Mouse (Mus musculus) limb, embryonic 15.5 days (tissue): ENCODE results near the gene Slc6a11. TPM values are rescaled to one million over a fixed set of nuclear protein-coding genes. Genes with fewer than 3 reads are reported as not detected.

Source experiments
- ATAC-seq: fragments of 200-750 bp; cut with Nextera tagmentation; 2 replicates; pipeline ENCODE4 v1.8.0; 2017; ENCODE audit warnings: low read depth, moderate TSS enrichment; ENCODE audit not compliant: insufficient number of reproducible peaks, low FRiP score, low TSS enrichment
- H3K27ac ChIP-seq: fragments of 300-500 bp; sonication (generic); 2 replicates; pipeline ENCODE4 v1.5.1; 2015; ENCODE audit warnings: moderate library complexity, mild to moderate bottlenecking, inconsistent platforms
- H3K27me3 ChIP-seq: fragments of 300-500 bp; sonication (generic); 2 replicates; pipeline ENCODE4 v1.6.1; 2015; ENCODE audit warnings: inconsistent platforms
- H3K36me3 ChIP-seq: fragments of 300-500 bp; sonication (generic); 2 replicates; pipeline ENCODE4 v1.6.1; 2015; ENCODE audit warnings: inconsistent platforms
- H3K4me1 ChIP-seq: fragments of 300-500 bp; sonication (generic); 2 replicates; pipeline ENCODE4 v1.6.1; 2015; ENCODE audit warnings: inconsistent platforms
- H3K4me2 ChIP-seq: fragments of 300-500 bp; sonication (generic); 2 replicates; pipeline ENCODE4 v1.6.1; 2015; ENCODE audit warnings: mild to moderate bottlenecking, inconsistent platforms
- H3K4me3 ChIP-seq: fragments of 300-500 bp; sonication (generic); 2 replicates; pipeline ENCODE4 v1.5.1; 2015; ENCODE audit warnings: mild to moderate bottlenecking, inconsistent platforms
- H3K9ac ChIP-seq: fragments of 300-500 bp; sonication (generic); 2 replicates; pipeline ENCODE4 v1.6.1; 2015; ENCODE audit warnings: inconsistent platforms
- H3K9me3 ChIP-seq: fragments of 300-500 bp; sonication (generic); 2 replicates; pipeline ENCODE4 v1.6.1; 2016; ENCODE audit warnings: inconsistent platforms
- WGBS: fragments of 180-500 bp; shearing (Covaris S2); methylation state at CpG from one replicate; pipeline ENCODE4 v1.1.7; 2015; 5-methylcytosine and 5-hydroxymethylcytosine counted together
- polyA plus RNA-seq: library from polyadenylated mRNA; unstranded; fragments of >200 nt; fragmentation: Nextera tagmentation; extraction: Ambion mirVana; gene quantifications from 2 replicates; pipeline ENCODE4 v1.2.1, GENCODE M21; 2015

The Slc6a11 gene
- polyA plus RNA-seq, 1 experiment from 2014 or later = 0.49 TPM

DNA sequence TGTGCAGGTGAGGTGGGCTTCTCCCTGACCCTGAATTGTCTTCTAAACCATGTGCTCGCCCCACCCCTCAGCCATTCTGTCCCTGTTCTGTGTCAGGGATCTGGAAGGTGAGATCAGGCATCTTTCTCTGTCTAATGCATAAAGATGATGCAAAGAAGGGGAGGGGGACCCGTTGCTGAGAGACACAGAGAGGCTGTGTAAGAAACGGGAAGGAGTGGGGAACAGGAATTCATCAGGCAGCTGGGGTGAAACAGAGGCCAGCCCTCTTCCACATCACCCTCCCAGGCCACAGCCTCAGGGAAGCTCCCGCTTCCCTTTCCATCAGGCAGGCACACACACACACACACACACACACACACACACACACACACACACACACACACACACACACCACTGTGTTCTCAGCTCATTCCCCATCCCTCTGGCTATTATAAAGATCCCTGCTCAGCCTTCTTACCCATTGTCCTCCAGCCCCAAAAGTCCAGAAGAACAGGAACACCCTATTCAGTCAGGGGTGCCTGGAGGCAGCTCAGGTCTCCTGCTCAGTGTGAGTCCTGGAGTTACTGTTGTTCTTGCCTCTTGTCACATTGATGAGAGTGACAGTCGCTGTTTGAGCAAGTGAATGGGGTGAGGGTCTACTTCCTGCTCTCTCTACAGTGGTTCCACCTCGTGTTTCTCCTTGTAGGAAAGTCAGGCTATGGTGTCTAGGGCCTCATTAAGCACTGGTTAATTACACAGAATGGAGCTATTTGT is 108.0 kb downstream of the Slc6a11 start:
- Histone ChIP-seq H3K27ac (no peak overlapping the region), H3K9me3 (no peaks in the 10 kb centered on the region), H3K4me3 (no peak overlapping the region), H3K27me3 (0 out of 2 replicates have a peak, but pooled peaks cover 3% of the 10 kb centered on the region), H3K36me3 (no peaks in the 10 kb centered on the region), H3K4me1 (no peaks in the 10 kb centered on the region), H3K9ac (no peak overlapping the region), H3K4me2 (no peak overlapping the region)
- ATAC-seq = no peak
- 37% methylated on average over 6 of the region's 6 CpGs for WGBS

GRCm38 (mm10) chr6:114245665-114246064 is 114.6 kb downstream of the Slc6a11 start:
- Histone ChIP-seq H3K27ac (no peak overlapping the region), H3K27me3 (0 out of 2 replicates have a peak, but pooled peaks cover 5% of the 10 kb centered on the region), H3K4me3 (no peak overlapping the region), H3K9ac (no peak overlapping the region), H3K36me3 (no peaks in the 10 kb centered on the region), H3K4me1 (no peaks in the 10 kb centered on the region), H3K9me3 (no peaks in the 10 kb centered on the region), H3K4me2 (no peak overlapping the region)
- ATAC-seq = no peak
- 70% methylated on average over 11 of the region's 11 CpGs for WGBS

DNA sequence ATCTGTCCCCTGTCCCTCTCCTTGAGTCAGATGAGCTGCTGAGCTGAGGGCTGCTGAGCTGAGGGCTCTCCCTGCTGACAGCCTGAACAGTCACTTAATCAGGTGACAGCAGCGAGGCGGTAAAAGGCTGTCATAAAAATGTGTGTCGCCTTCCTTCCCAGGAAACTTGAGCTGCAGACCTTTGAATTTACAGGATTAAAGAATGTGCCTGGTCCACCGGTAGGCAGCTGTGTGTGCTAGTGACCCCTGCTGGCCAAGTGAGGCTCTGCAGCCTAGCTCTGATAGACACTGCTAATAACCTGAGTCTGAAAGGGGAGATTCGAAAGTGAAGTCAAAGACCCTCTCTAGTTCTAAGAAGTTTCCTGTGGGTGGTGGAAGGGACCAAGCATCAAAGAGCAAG is 119.3 kb downstream of the Slc6a11 start:
- H3K27me3 ChIP-seq = peaks cover 19% of the 10 kb centered on the region; the same call in 1 of the 2 replicates
- ATAC-seq = no peak
- WGBS = 6% methylated on average over 5 of the region's 5 CpGs

DNA sequence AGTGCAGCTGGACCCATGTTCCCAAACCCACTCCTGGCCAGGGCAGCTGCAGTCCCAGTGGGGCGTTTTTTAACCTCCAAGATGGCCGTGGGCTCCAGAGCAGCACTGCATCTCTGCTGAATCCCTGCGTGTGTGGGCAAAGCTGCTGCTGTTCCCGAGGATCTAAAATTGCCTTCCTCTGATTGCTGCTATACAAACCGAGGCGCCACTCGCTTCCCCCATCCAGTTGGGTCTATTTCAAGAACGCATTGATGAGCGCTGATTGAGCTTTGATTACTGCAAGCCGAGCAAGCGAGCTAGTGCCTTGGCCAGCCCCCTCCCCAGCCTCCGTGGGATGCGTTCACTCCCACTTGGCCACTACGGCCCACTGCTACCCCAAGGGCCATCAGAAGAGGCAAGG is 123.9 kb downstream of the Slc6a11 start:
- Histone ChIP-seq H3K4me1 (no peaks in the 10 kb centered on the region), H3K9ac (no peak overlapping the region), H3K27me3 (peaks cover 19% of the 10 kb centered on the region; the same call in 1 of the 2 replicates), H3K9me3 (no peaks in the 10 kb centered on the region), H3K4me3 (no peak overlapping the region), H3K27ac (no peak overlapping the region), H3K4me2 (no peak overlapping the region), H3K36me3 (no peaks in the 10 kb centered on the region)
- ATAC-seq = no peak
- 73% methylated on average over 14 of the region's 14 CpGs for WGBS

More for the DNA sequence above, 119.3 kb downstream of the Slc6a11 start:
- Histone ChIP-seq H3K4me1 (no peaks in the 10 kb centered on the region), H3K9me3 (no peaks in the 10 kb centered on the region), H3K4me3 (no peak overlapping the region), H3K36me3 (no peaks in the 10 kb centered on the region), H3K4me2 (no peak overlapping the region), H3K9ac (no peak overlapping the region), H3K27ac (no peak overlapping the region)

DNA sequence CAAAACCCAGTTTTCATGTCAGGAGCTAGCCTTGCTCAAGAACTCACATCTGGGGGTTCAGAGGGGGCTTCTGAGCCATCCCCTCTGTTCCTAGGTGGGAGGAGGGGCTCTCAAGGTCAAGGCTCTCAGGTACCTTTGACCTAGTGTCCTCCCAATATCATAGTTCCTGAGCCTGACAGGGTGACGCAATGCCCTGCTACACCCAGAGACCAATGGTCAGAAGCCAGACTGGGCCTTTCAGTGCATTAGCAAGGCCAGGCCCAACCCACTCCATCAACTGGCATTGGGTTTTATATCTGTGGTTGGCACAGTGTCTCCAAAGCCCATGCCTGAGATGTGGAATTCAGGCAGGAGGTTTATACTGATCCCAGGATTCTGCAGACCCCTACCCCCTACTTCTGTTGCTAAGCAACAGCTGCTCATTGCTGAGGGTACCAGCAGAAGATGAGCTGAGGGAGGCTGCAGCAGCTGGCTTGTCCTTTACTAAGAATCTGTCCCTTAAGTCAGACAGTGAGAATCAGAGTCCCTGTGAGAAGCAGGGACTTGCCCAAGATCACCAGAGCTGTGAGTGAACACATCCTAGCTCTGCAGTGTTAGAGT is 126.8 kb downstream of the Slc6a11 start:
- ATAC-seq = no peak
- no peak overlapping the region for H3K27ac ChIP-seq
- no peaks in the 10 kb centered on the region for H3K9me3 ChIP-seq
- no peaks in the 10 kb centered on the region for H3K36me3 ChIP-seq
- H3K4me2 ChIP-seq = no peak overlapping the region
- no peaks in the 10 kb centered on the region for H3K4me1 ChIP-seq
- 67% methylated on average over 1 of the region's 1 CpGs for WGBS
- H3K4me3 ChIP-seq = no peak overlapping the region
- H3K27me3 ChIP-seq = peaks cover 13% of the 10 kb centered on the region; the same call in 1 of the 2 replicates
- H3K9ac ChIP-seq = no peak overlapping the region

GRCm38 (mm10) chr6:114258661-114259193 is 127.7 kb downstream of the Slc6a11 start:
- no peak overlapping the region for H3K4me2 ChIP-seq
- H3K36me3 ChIP-seq = no peaks in the 10 kb centered on the region
- no peak for ATAC-seq
- WGBS = 45% methylated on average over 3 of the region's 3 CpGs
- peaks cover 13% of the 10 kb centered on the region; the same call in 1 of the 2 replicates for H3K27me3 ChIP-seq
- no peaks in the 10 kb centered on the region for H3K9me3 ChIP-seq
- H3K4me1 ChIP-seq = 0 out of 2 replicates have a peak, but pooled peaks cover under 1% of the 10 kb centered on the region
- no peak overlapping the region for H3K4me3 ChIP-seq
- no peak overlapping the region for H3K9ac ChIP-seq
- H3K27ac ChIP-seq = no peak overlapping the region

- Histone ChIP-seq H3K4me2 (no peak overlapping the region), H3K9ac (no peak overlapping the region), H3K27me3 (peaks cover 11% of the 10 kb centered on the region; the same call in 1 of the 2 replicates), H3K27ac (no peak overlapping the region), H3K9me3 (no peaks in the 10 kb centered on the region), H3K36me3 (no peaks in the 10 kb centered on the region), H3K4me1 (peaks cover 13% of the 10 kb centered on the region), H3K4me3 (no peak overlapping the region)
- 58% methylated on average over 6 of the region's 6 CpGs for WGBS
- no peak for ATAC-seq
Measured at GRCm38 (mm10) chr6:114261609-114262008, 130.6 kb downstream of the Slc6a11 start.

DNA sequence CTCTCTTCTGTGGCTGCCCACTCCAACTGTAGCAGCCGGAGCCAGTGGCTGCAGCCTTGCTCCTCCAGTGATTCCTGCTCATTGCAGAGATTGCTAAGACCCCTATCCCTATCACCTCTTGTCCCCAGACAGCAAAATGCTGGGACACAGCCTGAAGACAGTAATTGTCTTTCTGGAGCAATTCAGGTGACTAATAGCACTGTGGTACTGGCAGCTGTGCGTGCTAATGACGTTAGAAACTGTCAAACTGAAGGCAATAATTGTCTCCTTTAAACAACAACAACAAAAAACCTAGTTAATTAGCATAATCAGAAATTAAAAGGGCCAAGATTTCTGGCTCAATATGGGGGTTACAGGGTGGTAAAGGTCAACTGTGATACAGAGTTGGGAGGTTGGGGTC is 133.0 kb downstream of the Slc6a11 start:
- H3K36me3 ChIP-seq = no peaks in the 10 kb centered on the region
- WGBS = 47% methylated on average over 3 of the region's 3 CpGs
- H3K4me2 ChIP-seq = no peak overlapping the region
- ATAC-seq = no peak
- H3K4me3 ChIP-seq = no peak overlapping the region
- H3K27me3 ChIP-seq = peaks cover 11% of the 10 kb centered on the region; the same call in 1 of the 2 replicates
- no peak overlapping the region for H3K9ac ChIP-seq
- H3K9me3 ChIP-seq = no peaks in the 10 kb centered on the region
- peaks cover 13% of the 10 kb centered on the region for H3K4me1 ChIP-seq
- H3K27ac ChIP-seq = no peak overlapping the region

- Histone ChIP-seq H3K4me3 (no peak overlapping the region), H3K4me2 (no peak overlapping the region), H3K9ac (no peak overlapping the region), H3K27me3 (peaks cover 9% of the 10 kb centered on the region; the same call in 1 of the 2 replicates), H3K9me3 (no peaks in the 10 kb centered on the region), H3K36me3 (no peaks in the 10 kb centered on the region), H3K27ac (no peak overlapping the region), H3K4me1 (peaks cover 13% of the 10 kb centered on the region)
- no peak for ATAC-seq
- 34% methylated on average over 5 of the region's 5 CpGs for WGBS
Measured at GRCm38 (mm10) chr6:114264426-114264825, 133.4 kb downstream of the Slc6a11 start.

GRCm38 (mm10) chr6:114266273-114266672 is 135.2 kb downstream of the Slc6a11 start:
- Histone ChIP-seq H3K9me3 (no peaks in the 10 kb centered on the region), H3K4me2 (no peak overlapping the region), H3K36me3 (no peaks in the 10 kb centered on the region), H3K27ac (no peak overlapping the region), H3K27me3 (peaks cover 6% of the 10 kb centered on the region; the same call in 1 of the 2 replicates), H3K9ac (no peak overlapping the region), H3K4me3 (no peak overlapping the region), H3K4me1 (peaks cover 13% of the 10 kb centered on the region)
- ATAC-seq = no peak

DNA sequence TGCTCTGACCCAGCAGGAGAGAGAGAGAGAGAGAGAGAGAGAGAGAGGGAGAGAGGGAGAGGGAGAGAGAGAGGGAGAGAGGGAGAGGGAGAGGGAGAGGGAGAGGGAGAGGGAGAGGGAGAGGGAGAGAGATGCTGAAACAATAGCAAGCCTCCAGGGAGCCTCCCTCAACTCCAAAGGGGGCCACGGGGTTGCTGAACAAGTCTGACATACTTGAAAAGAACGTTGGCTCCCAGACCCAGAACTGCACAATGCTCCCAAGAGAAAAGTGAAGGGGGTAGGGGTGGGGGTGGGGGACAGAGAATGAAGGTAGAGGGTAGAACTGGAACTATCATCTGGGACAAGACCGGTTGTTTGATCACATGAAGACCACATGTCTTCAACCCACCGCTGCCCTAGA is 136.9 kb downstream of the Slc6a11 start:
- Histone ChIP-seq H3K9me3 (no peaks in the 10 kb centered on the region), H3K27ac (no peak overlapping the region), H3K27me3 (peaks cover 14% of the 10 kb centered on the region; the same call in 1 of the 2 replicates), H3K36me3 (no peaks in the 10 kb centered on the region), H3K4me1 (peaks cover 13% of the 10 kb centered on the region), H3K4me3 (no peak overlapping the region), H3K9ac (no peak overlapping the region), H3K4me2 (no peak overlapping the region)
- WGBS = 40% methylated on average over 4 of the region's 4 CpGs
- ATAC-seq = no peak

DNA sequence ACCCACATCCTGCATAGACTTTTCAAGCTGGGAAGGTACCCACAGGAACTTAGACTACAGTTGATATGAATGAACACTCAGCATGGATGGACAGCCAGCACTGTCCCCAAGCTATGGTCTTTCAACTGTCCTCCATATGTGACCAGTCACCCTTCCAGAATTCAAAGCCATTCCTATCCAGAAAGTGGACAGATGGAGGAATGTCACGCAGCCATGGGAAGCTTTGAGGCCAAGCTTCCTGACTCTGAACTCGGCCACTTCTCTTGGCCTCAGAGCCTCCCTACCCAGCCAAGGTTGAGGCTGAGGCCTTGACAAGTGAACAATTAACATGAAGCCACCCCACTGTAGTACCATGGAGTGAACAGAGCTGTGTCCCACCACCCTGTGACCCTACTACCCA is 138.5 kb downstream of the Slc6a11 start:
- no peak overlapping the region for H3K4me3 ChIP-seq
- no peaks in the 10 kb centered on the region for H3K36me3 ChIP-seq
- H3K9ac ChIP-seq = no peak overlapping the region
- 89% methylated on average over 2 of the region's 2 CpGs for WGBS
- no peak overlapping the region for H3K4me2 ChIP-seq
- peaks cover 26% of the 10 kb centered on the region; the same call in 1 of the 2 replicates for H3K27me3 ChIP-seq
- no peak for ATAC-seq
- no peaks in the 10 kb centered on the region for H3K9me3 ChIP-seq
- H3K4me1 ChIP-seq = peaks cover 4% of the 10 kb centered on the region
- H3K27ac ChIP-seq = no peak overlapping the region
